Mouse (Mus musculus) CH12.LX (cell line): ENCODE measurements around the gene Fkbp15. TPM values are rescaled to one million over a fixed set of nuclear protein-coding genes. Genes with fewer than 3 reads are reported as not detected.

Experiments used
- DNase-seq: peaks from one replicate; pipeline ENCODE4 v3.0.0-alpha.2; 2013; ENCODE audit errors: extremely low read depth
- H3K27ac ChIP-seq: 2 replicates; pipeline ENCODE4 v1.5.1; 2012; ENCODE audit warnings: low read depth, mild to moderate bottlenecking, control low read depth, moderate library complexity; ENCODE audit not compliant: insufficient read depth
- H3K27me3 ChIP-seq: replicated peaks from 2 replicates; pipeline ENCODE3; 2012; ENCODE audit warnings: inconsistent platforms
- H3K36me3 ChIP-seq, 2 experiments: replicated peaks in 1 of 2; 2 replicates each; pipeline versions ENCODE3 to v1.6.1; 2012; ENCODE audit warnings: inconsistent platforms in 1 of 2, low read length in 1 of 2, mild to moderate bottlenecking in 1 of 2, mixed read lengths in 1 of 2, moderate library complexity in 1 of 2; ENCODE audit not compliant: control insufficient read depth in 1 of 2, insufficient read depth in 1 of 2
- H3K4me1 ChIP-seq, 2 experiments: 2 replicates each; pipeline ENCODE4 v1.6.1; 2012; ENCODE audit warnings: inconsistent platforms in 1 of 2, moderate library complexity in 1 of 2; ENCODE audit not compliant: insufficient read depth in 2 of 2, control insufficient read depth in 1 of 2
- H3K4me2 ChIP-seq: 2 replicates; pipeline ENCODE4 v1.6.1; 2012; ENCODE audit warnings: low read depth, mild to moderate bottlenecking, control low read depth; ENCODE audit not compliant: poor library complexity, insufficient read depth, severe bottlenecking
- H3K4me3 ChIP-seq, 3 experiments: fragments of 150-350 bp in 1 of 3; sonication (generic) in 1 of 3; replicated peaks in 1 of 3; 2 replicates each; pipeline versions ENCODE3 to v1.5.1; 2011 to 2012; ENCODE audit warnings: low read depth in 2 of 3, low read length in 2 of 3, mild to moderate bottlenecking in 2 of 3, moderate library complexity in 2 of 3, control low read depth in 1 of 3, improper control_type of control experiment in 1 of 3, inconsistent platforms in 1 of 3, mixed read lengths in 1 of 3; ENCODE audit not compliant: poor library complexity in 1 of 3
- H3K79me2 ChIP-seq: replicated peaks from 2 replicates; pipeline ENCODE4 v1.6.1; 2012; ENCODE audit warnings: mild to moderate bottlenecking, moderate library complexity; ENCODE audit not compliant: control insufficient read depth, poor library complexity, insufficient read depth, severe bottlenecking; ENCODE audit errors: extremely low read depth
- H3K9ac ChIP-seq: 2 replicates; pipeline ENCODE4 v1.6.1; 2012; ENCODE audit warnings: low read depth, mild to moderate bottlenecking, control low read depth, moderate library complexity; ENCODE audit not compliant: insufficient read depth
- H3K9me3 ChIP-seq: replicated peaks from 2 replicates; pipeline ENCODE3; 2012; ENCODE audit warnings: low read length, inconsistent platforms, mixed read lengths
- CHD1 ChIP-seq: IDR thresholded peaks from 2 replicates; pipeline ENCODE4 v1.6.1; 2012; ENCODE audit warnings: low read depth, low read length, improper control_type of control experiment, inconsistent platforms
- CHD2 ChIP-seq: IDR thresholded peaks from 2 replicates; pipeline ENCODE4 v1.6.1; 2011; ENCODE audit warnings: low read length, improper control_type of control experiment
- CTCF ChIP-seq, 2 experiments: IDR thresholded peaks in 1 of 2; conservative IDR thresholded peaks in 1 of 2; 2 replicates each; pipeline ENCODE4 v1.5.1; 2011 to 2012; ENCODE audit warnings: low read depth in 2 of 2, low read length in 2 of 2, improper control_type of control experiment in 1 of 2, inconsistent platforms in 1 of 2, mild to moderate bottlenecking in 1 of 2, moderate library complexity in 1 of 2
- E2F4 ChIP-seq: IDR thresholded peaks from 2 replicates; pipeline ENCODE4 v1.6.1; 2011; ENCODE audit warnings: low read depth, low read length, improper control_type of control experiment; ENCODE audit not compliant: insufficient replicate concordance
- ELF1 ChIP-seq: IDR thresholded peaks from 2 replicates; pipeline ENCODE4 v1.6.1; 2014; ENCODE audit warnings: low read depth, mild to moderate bottlenecking, inconsistent platforms, low read length, improper control_type of control experiment
- EP300 ChIP-seq: IDR thresholded peaks from 2 replicates; pipeline ENCODE4 v1.6.1; 2011; ENCODE audit warnings: low read length, improper control_type of control experiment
- ETS1 ChIP-seq: conservative IDR thresholded peaks from 2 replicates; pipeline ENCODE4 v1.6.1; 2012; ENCODE audit warnings: low read depth, mild to moderate bottlenecking, inconsistent platforms, low read length, improper control_type of control experiment, moderate library complexity
- GABPA ChIP-seq: IDR thresholded peaks from 2 replicates; pipeline ENCODE4 v1.6.1; 2012; ENCODE audit warnings: low read depth, low read length, improper control_type of control experiment, inconsistent platforms; ENCODE audit not compliant: insufficient replicate concordance
- IRF4 ChIP-seq: IDR thresholded peaks from 2 replicates; pipeline ENCODE4 v1.6.1; 2014; ENCODE audit warnings: low read depth, mild to moderate bottlenecking, inconsistent platforms, low read length, improper control_type of control experiment
- JUND ChIP-seq: conservative IDR thresholded peaks from 2 replicates; pipeline ENCODE4 v1.6.1; 2011; ENCODE audit warnings: low read depth, low read length, improper control_type of control experiment
- MAX ChIP-seq: IDR thresholded peaks from 2 replicates; pipeline ENCODE4 v1.6.1; 2011; ENCODE audit warnings: low read length, improper control_type of control experiment
- MAZ ChIP-seq: IDR thresholded peaks from 2 replicates; pipeline ENCODE4 v1.6.1; 2012; ENCODE audit warnings: low read depth, mild to moderate bottlenecking, inconsistent platforms, low read length, improper control_type of control experiment, moderate library complexity
- MEF2A ChIP-seq: IDR thresholded peaks from 2 replicates; pipeline ENCODE4 v1.6.1; 2014; ENCODE audit warnings: low read depth, mild to moderate bottlenecking, inconsistent platforms, low read length, improper control_type of control experiment, borderline replicate concordance
- MXI1 ChIP-seq: IDR thresholded peaks from 2 replicates; pipeline ENCODE4 v1.6.1; 2011; ENCODE audit warnings: mild to moderate bottlenecking, low read depth, low read length, improper control_type of control experiment
- NELFE ChIP-seq: IDR thresholded peaks from 2 replicates; pipeline ENCODE4 v1.6.1; 2011; ENCODE audit warnings: low read depth, low read length, improper control_type of control experiment
- NRF1 ChIP-seq: IDR thresholded peaks from 2 replicates; pipeline ENCODE4 v1.6.1; 2014; ENCODE audit warnings: low read depth, mild to moderate bottlenecking, inconsistent platforms, low read length, improper control_type of control experiment, moderate library complexity
- PAX5 ChIP-seq: IDR thresholded peaks from 2 replicates; pipeline ENCODE4 v1.6.1; 2012; ENCODE audit warnings: low read length, inconsistent platforms, mixed read lengths
- POLR2A ChIP-seq: IDR thresholded peaks from 2 replicates; pipeline ENCODE4 v1.6.1; 2011; ENCODE audit warnings: low read depth, mild to moderate bottlenecking, improper control_type of control experiment, low read length
- POLR2AphosphoS2 ChIP-seq: IDR thresholded peaks from 2 replicates; pipeline ENCODE4 v1.6.1; 2011; ENCODE audit warnings: low read depth, low read length, improper control_type of control experiment
- RAD21 ChIP-seq: IDR thresholded peaks from 2 replicates; pipeline ENCODE4 v1.6.1; 2011; ENCODE audit warnings: low read depth, mild to moderate bottlenecking, low read length, improper control_type of control experiment, moderate library complexity
- SMC3 ChIP-seq: IDR thresholded peaks from 2 replicates; pipeline ENCODE4 v1.6.1; 2011; ENCODE audit warnings: low read depth, low read length, improper control_type of control experiment
- TCF12 ChIP-seq: IDR thresholded peaks from 2 replicates; pipeline ENCODE4 v1.6.1; 2014; ENCODE audit warnings: low read depth, mild to moderate bottlenecking, inconsistent platforms, low read length, improper control_type of control experiment
- UBTF ChIP-seq: IDR thresholded peaks from 2 replicates; pipeline ENCODE4 v1.6.1; 2012; ENCODE audit warnings: low read depth, mild to moderate bottlenecking, inconsistent platforms, low read length, improper control_type of control experiment, moderate library complexity
- USF1 ChIP-seq: IDR thresholded peaks from 2 replicates; pipeline ENCODE4 v1.6.1; 2014; ENCODE audit warnings: low read depth, mild to moderate bottlenecking, inconsistent platforms, low read length, improper control_type of control experiment
- USF2 ChIP-seq: conservative IDR thresholded peaks from 2 replicates; pipeline ENCODE4 v1.6.1; 2011; ENCODE audit warnings: low read depth, low read length, improper control_type of control experiment
- ZC3H11A ChIP-seq: IDR thresholded peaks from 2 replicates; pipeline ENCODE4 v1.6.1; 2012; ENCODE audit warnings: low read depth, mild to moderate bottlenecking, inconsistent platforms, low read length, improper control_type of control experiment
- ZKSCAN1 ChIP-seq: IDR thresholded peaks from 2 replicates; pipeline ENCODE4 v1.6.1; 2012; ENCODE audit warnings: low read depth, inconsistent platforms, low read length, improper control_type of control experiment, borderline replicate concordance
- ZMIZ1 ChIP-seq: IDR thresholded peaks from 2 replicates; pipeline ENCODE4 v1.6.1; 2012; ENCODE audit warnings: low read depth, mild to moderate bottlenecking, inconsistent platforms, low read length, improper control_type of control experiment
- ZNF384 ChIP-seq: IDR thresholded peaks from 2 replicates; pipeline ENCODE4 v1.6.1; 2012; ENCODE audit warnings: low read depth, low read length, improper control_type of control experiment, inconsistent platforms
- dilution Hi-C: fragments of 300-500 bp; cut with MboI; formaldehyde crosslinking; loops from 2 replicates; pipeline ENCODE4 v1.14.3; 2020; ENCODE audit warnings: low sequenced_read_pairs; ENCODE audit not compliant: extremely low pct_unique_long_range_greater_than_20kb, extremely low pct_ligation_motif_present
- in situ Hi-C: fragments of 300-500 bp; cut with MboI; formaldehyde crosslinking; loops from 3 replicates; pipeline ENCODE4 v1.14.3; 2019; ENCODE audit warnings: low sequenced_read_pairs, low pct_ligation_motif_present, low pct_unique_long_range_greater_than_20kb, mixed read lengths
- polyA plus RNA-seq: library from polyadenylated mRNA; unstranded; fragments of >175 nt; gene quantifications from 2 replicates; pipeline ENCODE4 v1.2.1, GENCODE M21; 2012; ENCODE audit warnings: low read depth; ENCODE audit not compliant: insufficient read length
- total RNA-seq, 2 experiments: library from RNA; depleted of rRNA; stranded (reverse); fragments of 300-350 nt in 1 of 2; fragments of >200 nt in 1 of 2; gene quantifications; 2 replicates each; pipeline ENCODE4 v1.2.3; 2012 to 2014

Gene Fkbp15
- total and polyA plus RNA-seq, 3 experiments = 24.0 to 35.1 (median 30.4) TPM

DNA sequence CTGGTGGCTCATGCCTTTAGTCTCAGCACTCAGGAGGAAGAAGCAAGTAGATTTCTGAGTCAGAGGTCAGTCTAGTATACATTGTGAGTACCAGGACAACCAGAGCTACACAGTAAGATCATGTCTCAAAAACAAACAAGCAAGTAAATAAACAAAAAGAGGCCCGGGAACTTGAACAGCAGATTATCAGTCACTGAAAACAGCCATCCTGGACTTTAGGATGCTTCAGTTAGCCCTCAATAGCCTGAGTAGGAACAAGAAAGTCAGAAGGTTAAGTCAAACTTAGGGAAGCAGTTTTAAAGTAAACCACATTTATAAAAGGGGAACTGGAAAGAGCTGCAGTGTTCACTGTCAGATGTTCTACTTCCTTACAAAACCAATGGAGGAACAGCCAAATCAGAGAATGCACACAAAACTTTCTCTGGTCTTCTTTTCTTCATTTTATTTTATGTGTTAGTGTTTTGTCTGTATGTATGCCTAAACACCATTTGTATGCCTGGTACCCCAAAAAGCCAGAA lies 2.7 kb downstream of the Fkbp15 start:
- Histone ChIP-seq H3K36me3 (peaks cover 4 to 30% of the 10 kb centered on the region in 2 experiments), H3K4me3 (no peak overlapping the region), H3K79me2 (peaks cover 47% of the 10 kb centered on the region), H3K9me3 (no peaks in the 10 kb centered on the region), H3K4me2 (peak overlapping the region; percentile 56), H3K9ac (no peak overlapping the region; the same call in 1 of the 2 replicates), H3K27ac (no peak overlapping the region), H3K4me1 (peaks cover 2 to 35% of the 10 kb centered on the region in 2 experiments; a peak in 2 of 4 replicates), H3K27me3 (no peaks in the 10 kb centered on the region)
- dilution Hi-C loops (no loop called here), in situ Hi-C loops (no loop called here)
- DNase-seq = peak; percentile 51
- no peak for TF ChIP-seq ZC3H11A
- no peak for TF ChIP-seq USF2
- peak; percentile 46; the same call in 1 of the 2 replicates for TF ChIP-seq IRF4
- no peak for TF ChIP-seq ZMIZ1
- peak; percentile 83 for TF ChIP-seq EP300

DNA sequence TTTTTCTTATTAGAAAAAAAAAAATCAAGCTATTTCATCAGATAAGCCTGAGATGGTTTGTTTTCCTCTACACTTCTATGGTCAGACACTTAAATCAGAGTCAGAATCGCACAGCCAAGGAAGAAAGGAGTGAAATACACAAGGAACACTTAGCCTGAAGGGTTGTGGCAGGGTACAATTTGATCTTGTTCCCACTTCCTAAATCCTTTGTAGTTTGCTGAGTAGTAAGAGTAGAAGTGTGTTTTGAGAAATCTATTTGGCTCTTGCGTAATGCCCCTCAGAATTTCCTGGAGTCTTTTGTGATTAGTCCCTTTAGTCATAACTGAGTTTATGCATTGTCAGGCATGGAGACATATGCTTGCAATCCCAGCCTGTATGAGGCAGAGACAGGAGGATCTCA lies 11.0 kb downstream of the Fkbp15 start:
- DNase-seq = no peak

DNA sequence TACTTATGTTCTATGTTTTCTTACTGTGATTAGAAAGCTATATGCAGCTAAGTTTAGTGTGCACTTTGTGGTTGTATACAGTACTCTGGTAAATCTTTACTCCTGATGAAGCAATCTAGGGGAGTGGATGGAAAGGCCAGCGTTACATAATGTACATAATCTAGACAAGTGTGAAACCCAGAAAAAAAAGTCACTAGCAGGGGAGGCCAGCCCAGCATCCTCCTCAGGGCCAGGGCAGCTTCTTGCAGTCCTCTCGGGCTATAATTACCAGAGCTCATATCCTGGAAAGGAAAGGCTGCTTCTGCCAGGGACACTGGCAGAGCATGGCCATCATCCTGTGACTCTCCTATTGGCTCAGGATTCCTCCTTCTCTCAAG lies 12.0 kb downstream of the Fkbp15 start:
- Histone ChIP-seq H3K9ac (no peak overlapping the region), H3K4me2 (no peak overlapping the region), H3K27me3 (no peaks in the 10 kb centered on the region), H3K4me1 (peaks cover 0 to 14% of the 10 kb centered on the region in 2 experiments; a peak in 1 of 4 replicates), H3K79me2 (peaks cover 6% of the 10 kb centered on the region; the same call in 1 of the 2 replicates), H3K27ac (no peak overlapping the region), H3K4me3 (no peak overlapping the region), H3K9me3 (no peaks in the 10 kb centered on the region), H3K36me3 (peaks cover 46 to 88% of the 10 kb centered on the region in 2 experiments)
- dilution Hi-C loops = no loop called here
- no peak for DNase-seq
- in situ Hi-C loops = loop anchor here (10.0 kb wide), 1 partner anchor 166 kb away; the partner anchor contains the start of gene Alad
- no peak for TF ChIP-seq NELFE
- no peak for TF ChIP-seq ZMIZ1
- TF ChIP-seq CHD1 = no peak
- no peak for TF ChIP-seq ZNF384
- TF ChIP-seq E2F4 = no peak
- no peak for TF ChIP-seq MXI1
- no peak for TF ChIP-seq UBTF
- no peak for TF ChIP-seq ZKSCAN1
- TF ChIP-seq TCF12 = no peak
- no peak for TF ChIP-seq JUND
- TF ChIP-seq PAX5 = no peak
- TF ChIP-seq POLR2A = no peak
- TF ChIP-seq MAX = no peak
- TF ChIP-seq EP300 = no peak
- no peak for TF ChIP-seq GABPA
- TF ChIP-seq ETS1 = no peak

More for the DNA sequence above, 11.0 kb downstream of the Fkbp15 start:
- TF ChIP-seq PAX5 (no peak), ZKSCAN1 (no peak), MEF2A (no peak), MAZ (no peak), POLR2AphosphoS2 (no peak), ZC3H11A (no peak), SMC3 (no peak), ELF1 (no peak), EP300 (no peak), ZNF384 (no peak), NELFE (no peak), UBTF (no peak), ETS1 (no peak), CTCF (conservative IDR thresholded peaks at IDR 0.05 in 1 of 2, IDR thresholded peaks at IDR 0.05 in 1 of 2; ENCODE audit: low read depth in 2 of 2, low read length in 2 of 2) (no peak), MXI1 (no peak), CHD2 (no peak), USF1 (no peak), NRF1 (no peak), RAD21 (no peak)
- H3K79me2 ChIP-seq = peaks cover 6% of the 10 kb centered on the region; the same call in 1 of the 2 replicates
- H3K4me3 ChIP-seq = no peak overlapping the region
- peaks cover 42 to 85% of the 10 kb centered on the region in 2 experiments for H3K36me3 ChIP-seq
- H3K27me3 ChIP-seq = no peaks in the 10 kb centered on the region
- dilution Hi-C loops = no loop called here
- no peak overlapping the region for H3K27ac ChIP-seq
- H3K4me1 ChIP-seq = peaks cover 0 to 14% of the 10 kb centered on the region in 2 experiments; a peak in 1 of 4 replicates
- in situ Hi-C loops = loop anchor here (10.0 kb wide), 1 partner anchor 165 kb away; the partner anchor contains the start of gene Alad
- no peak overlapping the region for H3K9ac ChIP-seq
- no peaks in the 10 kb centered on the region for H3K9me3 ChIP-seq
- H3K4me2 ChIP-seq = no peak overlapping the region
